Mouse (Mus musculus): ENCODE data around the gene Drosha. TPM values are rescaled to one million over a fixed set of nuclear protein-coding genes. Genes with fewer than 3 reads are reported as not detected.

Gene Drosha
- polyA plus RNA-seq, 1 experiment = 50.3 TPM

GRCm38 (mm10) chr15:12817592-12817991, 7.0 kb upstream of the Drosha start:
- H3K4me1 ChIP-seq (ENCODE audit: control insufficient read depth, insufficient read depth, low read length) = peaks cover 3% of the 10 kb centered on the region; the same call in 1 of the 2 replicates
- DNase-seq = no peak
- no peak overlapping the region for H3K27ac ChIP-seq (ENCODE audit: insufficient read depth, low read length)
- WGBS = 98% methylated on average over 8 of the region's 8 CpGs
- no peaks in the 10 kb centered on the region for H3K27me3 ChIP-seq (ENCODE audit: control insufficient read depth, insufficient read depth, low read length)
- TF ChIP-seq CTCF (IDR thresholded peaks at IDR 0.05; ENCODE audit: borderline replicate concordance, insufficient read depth, low read depth, low read length) (no peak), POLR2A (IDR thresholded peaks at IDR 0.05; ENCODE audit: borderline replicate concordance, insufficient read depth, low read length) (no peak)
- no peak overlapping the region for H3K4me3 ChIP-seq (replicated peaks; ENCODE audit: insufficient read depth, low read depth, low read length)

- H3K27ac ChIP-seq (ENCODE audit: insufficient read depth, low read length) = no peak overlapping the region
- H3K27me3 ChIP-seq (ENCODE audit: control insufficient read depth, insufficient read depth, low read length) = no peaks in the 10 kb centered on the region
- TF ChIP-seq POLR2A (IDR thresholded peaks at IDR 0.05; ENCODE audit: borderline replicate concordance, insufficient read depth, low read length) (no peak), CTCF (IDR thresholded peaks at IDR 0.05; ENCODE audit: borderline replicate concordance, insufficient read depth, low read depth, low read length) (no peak)
- 71% methylated on average over 9 of the region's 9 CpGs for WGBS
- peaks cover 8% of the 10 kb centered on the region; the same call in 1 of the 2 replicates for H3K4me1 ChIP-seq (ENCODE audit: control insufficient read depth, insufficient read depth, low read length)
- DNase-seq = no peak
- no peak overlapping the region for H3K4me3 ChIP-seq (replicated peaks; ENCODE audit: insufficient read depth, low read depth, low read length)
Observed at GRCm38 (mm10) chr15:12822416-12823395, 1.9 kb upstream of the Drosha start.

DNA sequence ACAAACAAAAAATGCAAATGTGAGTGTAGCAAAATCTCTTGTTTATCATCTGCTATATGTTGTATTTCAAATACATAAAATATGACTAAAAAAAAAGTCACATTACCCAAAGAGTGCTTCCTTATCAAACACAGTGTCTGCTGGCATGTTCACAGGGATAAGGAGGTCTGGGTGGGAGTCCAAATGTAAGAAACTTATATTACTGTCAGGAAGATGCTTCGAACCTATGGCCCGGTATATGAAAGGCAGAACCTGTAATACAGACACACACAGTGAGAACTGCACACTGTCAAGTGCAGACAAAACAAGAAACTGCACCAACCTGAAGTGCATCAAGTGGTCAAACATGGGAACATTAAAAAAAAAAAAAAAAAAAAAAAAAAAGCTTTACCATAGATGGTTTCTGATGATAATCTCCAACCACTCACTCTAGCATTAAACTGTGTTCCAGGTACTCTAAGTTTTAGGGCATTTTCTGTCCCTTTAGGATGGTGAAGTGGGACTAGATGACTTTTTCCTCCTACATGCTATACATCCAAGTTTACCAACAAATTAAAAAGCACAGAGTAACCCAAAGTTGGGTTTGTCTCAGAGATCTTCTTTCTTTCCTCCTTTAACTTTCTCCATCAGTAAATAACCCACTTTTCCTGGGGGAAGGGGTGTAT, 1.0 kb upstream of the Drosha start:
- 90% methylated on average over 2 of the region's 2 CpGs for WGBS
- H3K27ac ChIP-seq (ENCODE audit: insufficient read depth, low read length) = no peak overlapping the region

DNA sequence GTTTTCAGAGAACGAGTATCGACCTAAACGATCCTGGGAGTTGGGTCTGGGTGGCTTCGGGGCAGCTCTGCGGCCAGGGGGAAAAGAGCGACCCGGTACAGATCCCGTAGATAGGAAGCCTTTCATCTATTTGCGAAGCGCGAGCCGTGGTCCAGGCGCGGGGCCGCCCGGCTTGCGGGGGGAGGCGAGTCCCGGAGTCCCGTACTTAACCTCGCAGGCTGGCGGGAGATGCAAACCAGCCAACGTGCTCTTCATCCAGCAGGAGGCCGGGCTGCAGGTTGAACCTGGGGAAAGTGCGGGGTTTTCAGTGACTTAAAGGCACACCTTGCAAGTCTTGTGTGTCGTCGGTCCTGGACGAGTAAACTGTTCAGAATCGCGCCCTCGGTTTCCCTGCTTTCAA, 350 bp downstream of the Drosha start:
- Histone ChIP-seq H3K4me1 (ENCODE audit: control insufficient read depth, insufficient read depth, low read length) (peaks cover 8% of the 10 kb centered on the region; the same call in 1 of the 2 replicates), H3K27ac (ENCODE audit: insufficient read depth, low read length) (no peak overlapping the region), H3K27me3 (ENCODE audit: control insufficient read depth, insufficient read depth, low read length) (no peaks in the 10 kb centered on the region), H3K4me3 (replicated peaks; ENCODE audit: insufficient read depth, low read depth, low read length) (peak overlapping the region; percentile 97)
- no peak for TF ChIP-seq CTCF (IDR thresholded peaks at IDR 0.05; ENCODE audit: borderline replicate concordance, insufficient read depth, low read depth, low read length)
- TF ChIP-seq POLR2A (IDR thresholded peaks at IDR 0.05; ENCODE audit: borderline replicate concordance, insufficient read depth, low read length) = no peak
- WGBS = under 1% methylated on average over 31 of the region's 31 CpGs
- DNase-seq = no peak

More for the DNA sequence above, 1.0 kb upstream of the Drosha start:
- H3K4me3 ChIP-seq (replicated peaks; ENCODE audit: insufficient read depth, low read depth, low read length) = peak overlapping the region; percentile 97
- DNase-seq = no peak
- TF ChIP-seq CTCF (IDR thresholded peaks at IDR 0.05; ENCODE audit: borderline replicate concordance, insufficient read depth, low read depth, low read length) (no peak), POLR2A (IDR thresholded peaks at IDR 0.05; ENCODE audit: borderline replicate concordance, insufficient read depth, low read length) (no peak)
- H3K27me3 ChIP-seq (ENCODE audit: control insufficient read depth, insufficient read depth, low read length) = no peaks in the 10 kb centered on the region
- H3K4me1 ChIP-seq (ENCODE audit: control insufficient read depth, insufficient read depth, low read length) = peaks cover 8% of the 10 kb centered on the region; the same call in 1 of the 2 replicates

- TF ChIP-seq CTCF (IDR thresholded peaks at IDR 0.05; ENCODE audit: borderline replicate concordance, insufficient read depth, low read depth, low read length) = no peak
- peak overlapping the region; percentile 97 for H3K4me3 ChIP-seq (replicated peaks; ENCODE audit: insufficient read depth, low read depth, low read length)
- DNase-seq = no peak
- no peaks in the 10 kb centered on the region for H3K27me3 ChIP-seq (ENCODE audit: control insufficient read depth, insufficient read depth, low read length)
- no peak overlapping the region for H3K27ac ChIP-seq (ENCODE audit: insufficient read depth, low read length)
- peaks cover 8% of the 10 kb centered on the region; the same call in 1 of the 2 replicates for H3K4me1 ChIP-seq (ENCODE audit: control insufficient read depth, insufficient read depth, low read length)
- WGBS = 53% methylated on average over 12 of the region's 12 CpGs
Observed at GRCm38 (mm10) chr15:12825408-12825807, 793 bp downstream of the Drosha start.

GRCm38 (mm10) chr15:12829878-12830277, 5.3 kb downstream of the Drosha start:
- no peak for DNase-seq
- TF ChIP-seq POLR2A (IDR thresholded peaks at IDR 0.05; ENCODE audit: borderline replicate concordance, insufficient read depth, low read length) (no peak), CTCF (IDR thresholded peaks at IDR 0.05; ENCODE audit: borderline replicate concordance, insufficient read depth, low read depth, low read length) (no peak)
- WGBS = 95% methylated on average over 3 of the region's 3 CpGs

GRCm38 (mm10) chr15:12832599-12832998, 8.0 kb downstream of the Drosha start:
- no peaks in the 10 kb centered on the region for H3K4me1 ChIP-seq (ENCODE audit: control insufficient read depth, insufficient read depth, low read length)
- DNase-seq = no peak
- H3K27me3 ChIP-seq (ENCODE audit: control insufficient read depth, insufficient read depth, low read length) = no peaks in the 10 kb centered on the region
- no peak overlapping the region for H3K4me3 ChIP-seq (replicated peaks; ENCODE audit: insufficient read depth, low read depth, low read length)
- WGBS = 100% methylated on average over 4 of the region's 4 CpGs
- TF ChIP-seq POLR2A (IDR thresholded peaks at IDR 0.05; ENCODE audit: borderline replicate concordance, insufficient read depth, low read length) (no peak), CTCF (IDR thresholded peaks at IDR 0.05; ENCODE audit: borderline replicate concordance, insufficient read depth, low read depth, low read length) (no peak)
- no peak overlapping the region for H3K27ac ChIP-seq (ENCODE audit: insufficient read depth, low read length)

More at GRCm38 (mm10) chr15:12829878-12830277, 5.3 kb downstream of the Drosha start:
- H3K27ac ChIP-seq (ENCODE audit: insufficient read depth, low read length) = no peak overlapping the region
- H3K27me3 ChIP-seq (ENCODE audit: control insufficient read depth, insufficient read depth, low read length) = no peaks in the 10 kb centered on the region
- H3K4me1 ChIP-seq (ENCODE audit: control insufficient read depth, insufficient read depth, low read length) = peaks cover 5% of the 10 kb centered on the region; the same call in 1 of the 2 replicates
- no peak overlapping the region for H3K4me3 ChIP-seq (replicated peaks; ENCODE audit: insufficient read depth, low read depth, low read length)
